Mouse (Mus musculus) midbrain, embryonic 11.5 days (tissue): ENCODE measurements at regions not wholly inside any gene's neighbourhood (a gene's known extent, or its start where the extent isn't known, plus 50 kb on each side); places are given as distances from the start of the nearest gene placed in this dataset.
A peak's percentile ranks its signal among the peaks of the same experiment; 100 is the strongest.

Experiments used
- ATAC-seq: fragments of 200-750 bp; cut with Nextera tagmentation; 2 replicates; pipeline ENCODE4 v1.8.0; 2017; ENCODE audit warnings: moderate TSS enrichment, moderate library complexity; ENCODE audit not compliant: low FRiP score
- DNase-seq: peaks from one replicate; pipeline ENCODE4 v3.0.0; 2015; ENCODE audit warnings: low spot score; ENCODE audit errors: missing footprints
- H3K27ac ChIP-seq: fragments of 300-500 bp; sonication (generic); 2 replicates; pipeline ENCODE4 v1.5.1; 2014; ENCODE audit warnings: low read depth, low read length
- H3K27me3 ChIP-seq: fragments of 300-500 bp; sonication (generic); 2 replicates; pipeline ENCODE4 v1.6.1; 2014; ENCODE audit warnings: mild to moderate bottlenecking, low read length, moderate library complexity, mixed read lengths; ENCODE audit not compliant: control insufficient read depth, insufficient read depth
- H3K36me3 ChIP-seq: fragments of 300-500 bp; sonication (generic); 2 replicates; pipeline ENCODE4 v1.6.1; 2014; ENCODE audit warnings: mild to moderate bottlenecking, low read length, moderate library complexity, mixed read lengths; ENCODE audit not compliant: control insufficient read depth, insufficient read depth
- H3K4me1 ChIP-seq: fragments of 300-500 bp; sonication (generic); 2 replicates; pipeline ENCODE4 v1.6.1; 2014; ENCODE audit warnings: low read length; ENCODE audit not compliant: control insufficient read depth, insufficient read depth
- H3K4me2 ChIP-seq: fragments of 300-500 bp; sonication (generic); 2 replicates; pipeline ENCODE4 v1.6.1; 2014; ENCODE audit warnings: mild to moderate bottlenecking, moderate library complexity
- H3K4me3 ChIP-seq: fragments of 300-500 bp; sonication (generic); 2 replicates; pipeline ENCODE4 v1.5.1; 2014; ENCODE audit warnings: low read depth, low read length
- H3K9ac ChIP-seq: fragments of 300-500 bp; sonication (generic); 2 replicates; pipeline ENCODE4 v1.6.1; 2014; ENCODE audit warnings: low read length
- H3K9me3 ChIP-seq: fragments of 300-500 bp; sonication (generic); 2 replicates; pipeline ENCODE4 v1.6.1; 2016; ENCODE audit warnings: low read length; ENCODE audit not compliant: control insufficient read depth
- WGBS: fragments of 180-500 bp; shearing (Covaris S2); extraction: QIAGEN DNeasy Blood & Tissue Kit; methylation state at CpG from one replicate; pipeline ENCODE4 v1.1.7; 2014; 5-methylcytosine and 5-hydroxymethylcytosine counted together

DNA sequence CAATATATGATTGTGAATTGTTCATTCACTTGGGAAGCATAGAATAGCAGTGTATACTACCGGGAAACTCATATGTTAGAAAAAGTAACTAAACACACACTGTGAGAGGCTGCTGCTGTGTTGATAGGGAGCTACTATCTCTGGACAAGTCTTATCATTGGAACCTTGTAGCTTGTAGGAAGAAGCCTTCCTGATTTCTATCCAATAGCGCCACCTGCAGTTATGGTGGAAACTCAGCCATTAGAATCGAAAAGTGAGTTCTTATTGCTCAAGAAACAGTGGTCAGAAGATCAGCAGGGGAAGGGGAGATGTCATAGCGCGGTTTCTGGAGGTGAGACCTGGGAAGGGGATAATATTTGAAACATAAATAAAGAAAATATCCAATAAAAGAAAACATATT lies 1245.1 kb upstream of the Cdh6 start:
- Histone ChIP-seq H3K4me3 (no peak overlapping the region), H3K4me2 (no peak overlapping the region), H3K27ac (no peak overlapping the region), H3K9me3 (no peaks in the 10 kb centered on the region), H3K9ac (no peak overlapping the region), H3K36me3 (no peaks in the 10 kb centered on the region), H3K27me3 (no peaks in the 10 kb centered on the region), H3K4me1 (no peaks in the 10 kb centered on the region)
- peak; percentile 83 for DNase-seq
- WGBS, result 45% methylated on average over 5 of the region's 5 CpGs
- ATAC-seq, result peak; percentile 42; the same call in 1 of the 2 replicates

DNA sequence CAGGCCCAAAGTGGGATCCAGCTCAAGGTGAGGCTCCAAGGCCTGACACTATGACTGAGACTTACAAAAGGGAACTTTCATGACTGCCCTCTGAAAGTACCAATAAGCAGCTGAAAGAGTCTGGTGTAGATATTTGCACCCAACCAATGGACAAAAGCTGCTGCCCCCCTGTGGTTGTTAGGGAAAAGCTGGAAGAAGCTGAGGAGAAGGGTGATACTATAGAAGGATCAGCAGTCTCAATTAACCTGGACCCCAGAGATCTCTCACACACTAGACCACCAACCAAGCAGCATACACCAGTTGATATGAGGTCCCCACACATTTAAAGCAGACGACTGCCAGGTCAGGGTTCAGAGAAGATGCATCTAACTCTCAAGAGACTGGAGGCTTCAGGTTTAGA lies 1211.9 kb upstream of the Cdh6 start:
- ATAC-seq (no peak), DNase-seq (no peak)
- H3K36me3 ChIP-seq, result no peaks in the 10 kb centered on the region
- H3K27ac ChIP-seq, result no peak overlapping the region
- no peaks in the 10 kb centered on the region for H3K27me3 ChIP-seq
- no peak overlapping the region for H3K4me3 ChIP-seq
- no peaks in the 10 kb centered on the region for H3K9me3 ChIP-seq
- no peak overlapping the region for H3K4me2 ChIP-seq
- no peak overlapping the region for H3K9ac ChIP-seq
- 86% methylated on average over 1 of the region's 1 CpGs for WGBS
- no peaks in the 10 kb centered on the region for H3K4me1 ChIP-seq

DNA sequence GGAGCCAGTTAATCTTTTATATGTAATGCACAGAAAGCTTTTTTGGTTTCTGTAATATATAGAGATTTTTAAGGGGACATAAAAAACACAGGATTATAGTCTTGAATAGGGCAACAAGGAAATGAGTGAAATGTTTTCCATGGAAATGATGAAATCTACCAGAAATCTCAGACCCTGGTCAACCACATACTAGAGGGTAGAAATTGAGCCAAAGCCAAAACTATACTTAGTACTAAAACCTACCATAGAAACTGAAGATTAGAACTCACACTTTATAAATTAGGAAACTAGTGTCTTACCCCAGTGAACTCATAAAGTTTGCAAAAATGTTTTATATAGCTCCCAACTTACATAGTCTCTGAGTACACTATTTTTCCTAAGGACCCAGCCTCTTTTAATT lies 1204.9 kb upstream of the Cdh6 start:
- no peak overlapping the region for H3K4me3 ChIP-seq
- H3K36me3 ChIP-seq, result no peaks in the 10 kb centered on the region
- no peak overlapping the region for H3K27ac ChIP-seq
- H3K27me3 ChIP-seq, result no peaks in the 10 kb centered on the region
- H3K9me3 ChIP-seq, result no peaks in the 10 kb centered on the region
- no peak overlapping the region for H3K9ac ChIP-seq
- H3K4me1 ChIP-seq, result no peaks in the 10 kb centered on the region
- ATAC-seq (no peak), DNase-seq (no peak)
- no peak overlapping the region for H3K4me2 ChIP-seq
